Mouse (Mus musculus) brain, embryonic 14.5 days (tissue): ENCODE results near the gene Gzmk.

Experiments used
- CTCF ChIP-seq: fragments of 200-500 bp; IDR thresholded peaks from 2 replicates; pipeline ENCODE4 v1.5.1; 2012; ENCODE audit warnings: inconsistent platforms, mild to moderate bottlenecking, moderate library complexity, borderline replicate concordance; ENCODE audit not compliant: insufficient read depth, insufficient read length; ENCODE audit errors: extremely low read depth
- POLR2A ChIP-seq: fragments of 200-500 bp; IDR thresholded peaks from 2 replicates; pipeline ENCODE4 v1.6.1; 2012; ENCODE audit warnings: mild to moderate bottlenecking, inconsistent platforms, borderline replicate concordance; ENCODE audit not compliant: poor library complexity, insufficient read depth, insufficient read length, severe bottlenecking; ENCODE audit errors: extremely low read depth

GRCm38 (mm10) chr13:113225811-113226210 is at the start of gene Gzmk:
- no peak for TF ChIP-seq POLR2A
- no peak for TF ChIP-seq CTCF
